Mouse (Mus musculus): ENCODE measurements around the gene Fgf13. TPM values are rescaled to one million over a fixed set of nuclear protein-coding genes. Genes with fewer than 3 reads are reported as not detected.

The Fgf13 gene
- polyA plus RNA-seq, 1 experiment = 8.3 TPM

DNA sequence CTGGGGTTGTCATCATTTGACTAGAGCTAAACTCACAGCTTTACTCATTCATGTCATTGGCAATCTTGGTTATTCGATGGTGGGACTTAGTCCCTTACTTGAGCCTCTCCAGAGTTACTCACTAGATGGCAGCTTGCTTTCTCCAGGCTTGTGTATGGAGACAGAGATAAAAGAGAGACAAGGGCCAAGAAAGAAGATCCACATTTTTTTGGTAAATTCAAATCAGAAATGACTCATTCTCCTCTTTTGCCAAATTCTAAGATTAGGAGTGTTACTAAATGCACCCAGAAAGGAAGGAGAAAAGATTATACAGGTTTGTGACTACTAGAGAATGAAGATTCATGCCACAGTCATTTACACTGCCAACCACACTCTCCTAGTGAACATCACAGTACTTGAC lies 532.9 kb downstream of the Fgf13 start:
- Histone ChIP-seq H3K27ac (ENCODE audit: insufficient read depth, low read length) (no peak overlapping the region), H3K4me3 (ENCODE audit: insufficient read depth, low read length) (no peak overlapping the region), H3K4me1 (ENCODE audit: control insufficient read depth, insufficient read depth, low read length) (no peaks in the 10 kb centered on the region)
- no peak for TF ChIP-seq POLR2A (IDR thresholded peaks at IDR 0.05; ENCODE audit: low read depth, low read length)
- TF ChIP-seq CTCF (IDR thresholded peaks at IDR 0.05; ENCODE audit: borderline replicate concordance, insufficient read depth, low read length) = no peak
